Mouse (Mus musculus): ENCODE results near the gene Mbnl2. TPM values are rescaled to one million over a fixed set of nuclear protein-coding genes. Genes with fewer than 3 reads are reported as not detected.

Gene Mbnl2
- polyA plus RNA-seq, 1 experiment = 18.9 TPM

DNA sequence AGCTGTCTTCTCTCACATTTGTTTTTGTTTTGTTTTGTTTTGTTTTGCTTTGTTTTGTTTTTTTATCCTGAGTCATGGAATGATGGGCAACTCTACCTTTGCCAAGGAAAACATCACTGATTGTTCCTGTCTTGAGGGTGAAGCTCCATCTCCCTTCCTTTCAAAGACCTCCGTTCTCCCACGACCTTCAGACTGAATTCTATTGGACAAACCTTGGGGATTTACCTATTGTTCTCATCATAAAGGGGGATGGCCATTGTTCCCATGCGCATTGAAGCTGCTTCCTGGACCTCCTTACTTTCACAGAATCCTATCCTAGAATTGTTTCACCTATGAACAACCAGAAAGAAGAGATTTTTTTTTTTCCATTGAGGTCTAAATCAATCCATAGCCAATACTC, 118.7 kb downstream of the Mbnl2 start:
- peaks cover 12% of the 10 kb centered on the region for H3K36me3 ChIP-seq (ENCODE audit: control insufficient read depth, insufficient read depth, low read length)
- 84% methylated on average over 3 of the region's 3 CpGs for WGBS

GRCm38 (mm10) chr14:120394827-120395226, 119.4 kb downstream of the Mbnl2 start:
- H3K27me3 ChIP-seq (ENCODE audit: control insufficient read depth, insufficient read depth, low read length) = no peaks in the 10 kb centered on the region
- H3K4me3 ChIP-seq (ENCODE audit: extremely low read depth, insufficient read depth, insufficient read length) = no peak overlapping the region
- 51% methylated on average over 3 of the region's 3 CpGs for WGBS
- TF ChIP-seq POLR2A (IDR thresholded peaks at IDR 0.05; ENCODE audit: low read depth, low read length) = no peak
- no peak overlapping the region for H3K27ac ChIP-seq (ENCODE audit: insufficient read depth, low read length)
- H3K36me3 ChIP-seq (ENCODE audit: control insufficient read depth, insufficient read depth, low read length) = peaks cover 12% of the 10 kb centered on the region; the same call in 1 of the 2 replicates
- H3K4me1 ChIP-seq (ENCODE audit: control insufficient read depth, insufficient read depth, insufficient read length) = no peaks in the 10 kb centered on the region
- DNase-seq (ENCODE audit: low read depth in 1 of 2, low spot score in 2 of 2) = no peak

More for the DNA sequence above, 118.7 kb downstream of the Mbnl2 start:
- H3K4me1 ChIP-seq (ENCODE audit: control insufficient read depth, insufficient read depth, insufficient read length) = no peaks in the 10 kb centered on the region
- TF ChIP-seq POLR2A (IDR thresholded peaks at IDR 0.05; ENCODE audit: low read depth, low read length) = no peak
- no peak for TF ChIP-seq CTCF (IDR thresholded peaks at IDR 0.05; ENCODE audit: extremely low read depth, insufficient read depth, insufficient read length, insufficient replicate concordance)
- no peaks in the 10 kb centered on the region for H3K27me3 ChIP-seq (ENCODE audit: control insufficient read depth, insufficient read depth, low read length)
- no peak overlapping the region for H3K27ac ChIP-seq (ENCODE audit: insufficient read depth, low read length)
- no peak overlapping the region for H3K4me3 ChIP-seq (ENCODE audit: extremely low read depth, insufficient read depth, insufficient read length)
- no peak for DNase-seq (ENCODE audit: low read depth in 1 of 2, low spot score in 2 of 2)

DNA sequence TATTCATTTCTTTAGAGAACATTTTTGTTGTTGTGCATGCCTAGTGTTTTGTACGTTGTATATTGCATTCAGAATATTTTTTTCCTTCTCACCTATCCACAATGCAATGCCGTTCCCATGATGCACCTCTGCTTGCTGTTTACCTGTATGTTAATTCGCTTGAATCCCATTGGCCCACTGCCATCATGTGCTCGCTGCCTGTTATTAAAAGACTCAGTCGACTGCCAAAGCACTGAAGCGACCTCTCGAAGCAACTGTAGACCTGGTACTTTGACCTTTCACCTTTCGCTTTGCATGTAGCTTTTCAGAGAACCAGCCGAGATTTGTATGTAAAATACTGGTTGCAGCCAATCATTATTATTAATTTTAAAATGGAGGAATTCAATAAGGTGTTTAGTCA, 120.0 kb downstream of the Mbnl2 start:
- Histone ChIP-seq H3K27ac (ENCODE audit: insufficient read depth, low read length) (no peak overlapping the region), H3K4me3 (ENCODE audit: extremely low read depth, insufficient read depth, insufficient read length) (no peak overlapping the region), H3K27me3 (ENCODE audit: control insufficient read depth, insufficient read depth, low read length) (no peaks in the 10 kb centered on the region), H3K36me3 (ENCODE audit: control insufficient read depth, insufficient read depth, low read length) (peaks cover 12% of the 10 kb centered on the region; the same call in 1 of the 2 replicates), H3K4me1 (ENCODE audit: control insufficient read depth, insufficient read depth, insufficient read length) (no peaks in the 10 kb centered on the region)
- no peak for DNase-seq (ENCODE audit: low read depth in 1 of 2, low spot score in 2 of 2)
- TF ChIP-seq POLR2A (IDR thresholded peaks at IDR 0.05; ENCODE audit: low read depth, low read length) (no peak), CTCF (IDR thresholded peaks at IDR 0.05; ENCODE audit: extremely low read depth, insufficient read depth, insufficient read length, insufficient replicate concordance) (no peak)
- WGBS = 92% methylated on average over 9 of the region's 9 CpGs

- no peak overlapping the region for H3K27ac ChIP-seq (ENCODE audit: insufficient read depth, low read length)
- H3K4me1 ChIP-seq (ENCODE audit: control insufficient read depth, insufficient read depth, insufficient read length) = peaks cover 2% of the 10 kb centered on the region; the same call in 1 of the 2 replicates
- no peak overlapping the region for H3K4me3 ChIP-seq (ENCODE audit: extremely low read depth, insufficient read depth, insufficient read length)
- 62% methylated on average over 10 of the region's 10 CpGs for WGBS
- TF ChIP-seq POLR2A (IDR thresholded peaks at IDR 0.05; ENCODE audit: low read depth, low read length) (no peak), CTCF (IDR thresholded peaks at IDR 0.05; ENCODE audit: extremely low read depth, insufficient read depth, insufficient read length, insufficient replicate concordance) (peak; percentile 74; the same call in 1 of the 2 replicates)
- peaks cover 13% of the 10 kb centered on the region for H3K36me3 ChIP-seq (ENCODE audit: control insufficient read depth, insufficient read depth, low read length)
- DNase-seq (ENCODE audit: low read depth in 1 of 2, low spot score in 2 of 2) = peak; percentile 15 to 57
- H3K27me3 ChIP-seq (ENCODE audit: control insufficient read depth, insufficient read depth, low read length) = no peaks in the 10 kb centered on the region
Measured at GRCm38 (mm10) chr14:120397871-120398647, 122.6 kb downstream of the Mbnl2 start.

DNA sequence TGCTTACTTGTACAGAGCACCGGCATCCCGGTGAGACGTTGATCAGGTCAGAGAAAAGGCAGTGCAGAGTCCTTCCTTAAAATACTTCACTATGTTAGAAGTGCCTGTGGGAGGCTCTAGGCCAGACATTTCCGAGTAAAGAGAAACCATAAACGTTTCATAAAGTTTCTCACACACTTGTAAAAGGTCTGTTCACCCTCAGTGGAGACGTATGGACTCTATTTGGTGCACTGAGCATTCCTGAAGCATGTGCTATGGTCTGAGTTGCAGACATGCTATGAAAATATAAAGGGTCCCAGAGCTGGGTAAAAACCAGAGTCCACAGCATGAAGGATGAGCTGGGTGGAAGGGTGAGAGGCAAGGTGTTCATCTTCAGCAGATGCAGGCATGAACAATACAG, 124.1 kb downstream of the Mbnl2 start:
- Histone ChIP-seq H3K4me1 (ENCODE audit: control insufficient read depth, insufficient read depth, insufficient read length) (peaks cover 7% of the 10 kb centered on the region), H3K27me3 (ENCODE audit: control insufficient read depth, insufficient read depth, low read length) (no peaks in the 10 kb centered on the region), H3K4me3 (ENCODE audit: extremely low read depth, insufficient read depth, insufficient read length) (no peak overlapping the region), H3K27ac (ENCODE audit: insufficient read depth, low read length) (no peak overlapping the region), H3K36me3 (ENCODE audit: control insufficient read depth, insufficient read depth, low read length) (peaks cover 13% of the 10 kb centered on the region)
- DNase-seq (ENCODE audit: low read depth in 1 of 2, low spot score in 2 of 2) = no peak
- WGBS = 85% methylated on average over 6 of the region's 6 CpGs
- TF ChIP-seq POLR2A (IDR thresholded peaks at IDR 0.05; ENCODE audit: low read depth, low read length) = no peak
- no peak for TF ChIP-seq CTCF (IDR thresholded peaks at IDR 0.05; ENCODE audit: extremely low read depth, insufficient read depth, insufficient read length, insufficient replicate concordance)

GRCm38 (mm10) chr14:120401158-120401557, 125.7 kb downstream of the Mbnl2 start:
- WGBS = 97% methylated on average over 15 of the region's 15 CpGs
- H3K4me3 ChIP-seq (ENCODE audit: extremely low read depth, insufficient read depth, insufficient read length) = no peak overlapping the region
- H3K27ac ChIP-seq (ENCODE audit: insufficient read depth, low read length) = no peak overlapping the region
- H3K36me3 ChIP-seq (ENCODE audit: control insufficient read depth, insufficient read depth, low read length) = peaks cover 13% of the 10 kb centered on the region
- DNase-seq (ENCODE audit: low read depth in 1 of 2, low spot score in 2 of 2) = no peak
- peaks cover 15% of the 10 kb centered on the region for H3K4me1 ChIP-seq (ENCODE audit: control insufficient read depth, insufficient read depth, insufficient read length)
- TF ChIP-seq POLR2A (IDR thresholded peaks at IDR 0.05; ENCODE audit: low read depth, low read length) (no peak), CTCF (IDR thresholded peaks at IDR 0.05; ENCODE audit: extremely low read depth, insufficient read depth, insufficient read length, insufficient replicate concordance) (no peak)
- H3K27me3 ChIP-seq (ENCODE audit: control insufficient read depth, insufficient read depth, low read length) = no peaks in the 10 kb centered on the region

DNA sequence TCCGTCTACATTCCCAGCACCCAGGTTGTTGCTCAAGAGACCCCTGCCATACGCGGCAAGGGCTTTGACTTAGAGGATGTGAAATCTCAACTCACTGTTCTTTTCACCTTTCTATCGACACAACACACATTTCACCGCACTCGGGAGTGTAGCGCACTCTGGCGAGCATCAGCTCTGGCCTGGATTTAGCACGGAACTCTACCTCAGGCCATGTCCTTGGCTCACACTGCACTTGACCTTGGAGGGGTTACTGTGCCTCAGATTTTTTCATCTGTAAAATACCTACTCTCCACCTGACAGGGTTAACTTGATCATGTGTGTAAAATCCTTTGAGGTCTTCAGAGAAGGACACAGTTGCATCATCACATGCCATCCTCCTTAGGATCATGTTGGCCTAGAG, 127.2 kb downstream of the Mbnl2 start:
- no peak overlapping the region for H3K4me3 ChIP-seq (ENCODE audit: extremely low read depth, insufficient read depth, insufficient read length)
- no peak for DNase-seq (ENCODE audit: low read depth in 1 of 2, low spot score in 2 of 2)
- TF ChIP-seq CTCF (IDR thresholded peaks at IDR 0.05; ENCODE audit: extremely low read depth, insufficient read depth, insufficient read length, insufficient replicate concordance) (no peak), POLR2A (IDR thresholded peaks at IDR 0.05; ENCODE audit: low read depth, low read length) (no peak)
- H3K27ac ChIP-seq (ENCODE audit: insufficient read depth, low read length) = no peak overlapping the region; the same call in 1 of the 2 replicates
- 91% methylated on average over 9 of the region's 9 CpGs for WGBS
- no peaks in the 10 kb centered on the region for H3K27me3 ChIP-seq (ENCODE audit: control insufficient read depth, insufficient read depth, low read length)
- H3K4me1 ChIP-seq (ENCODE audit: control insufficient read depth, insufficient read depth, insufficient read length) = peaks cover 21% of the 10 kb centered on the region
- H3K36me3 ChIP-seq (ENCODE audit: control insufficient read depth, insufficient read depth, low read length) = peaks cover 10% of the 10 kb centered on the region
